Mouse (Mus musculus) heart, adult 18-20 months (tissue): Measurements from ENCODE around the gene Med28. TPM values are rescaled to one million over a fixed set of nuclear protein-coding genes. Genes with fewer than 3 reads are reported as not detected.

Experiments used
- DNase-seq, 2 experiments: peaks; one replicate each; pipeline ENCODE4 v3.0.0; 2021 to 2022; ENCODE audit warnings: mixed read lengths in 1 of 2
- total RNA-seq, 2 experiments: library from RNA; stranded (reverse); gene quantifications; 2 replicates each; pipeline ENCODE4 v1.2.3; 2021

Gene Med28
- total RNA-seq, 2 experiments from 2014 or later = 56.7 to 61.3 TPM

DNA sequence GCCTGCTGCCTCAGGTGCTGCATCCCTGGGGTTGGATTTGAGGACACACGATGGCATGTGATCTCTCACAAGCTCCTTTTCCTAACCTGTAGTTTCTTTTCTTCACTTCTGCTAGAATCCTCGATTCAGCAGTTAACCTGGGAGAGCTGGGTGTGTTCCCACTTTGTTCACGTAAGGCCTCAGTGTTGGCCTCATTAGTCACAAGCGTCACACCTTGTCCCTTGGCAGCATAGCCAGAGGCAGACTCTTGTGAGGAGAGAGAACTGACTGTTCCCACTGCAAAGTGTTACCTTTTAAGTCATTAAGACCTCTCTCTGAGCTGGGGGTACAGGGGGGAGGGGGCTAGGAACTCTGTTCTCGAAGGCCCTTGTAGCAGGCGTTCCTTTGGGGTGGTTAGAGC, 7.1 kb upstream of the Med28 start:
- no peak for DNase-seq

DNA sequence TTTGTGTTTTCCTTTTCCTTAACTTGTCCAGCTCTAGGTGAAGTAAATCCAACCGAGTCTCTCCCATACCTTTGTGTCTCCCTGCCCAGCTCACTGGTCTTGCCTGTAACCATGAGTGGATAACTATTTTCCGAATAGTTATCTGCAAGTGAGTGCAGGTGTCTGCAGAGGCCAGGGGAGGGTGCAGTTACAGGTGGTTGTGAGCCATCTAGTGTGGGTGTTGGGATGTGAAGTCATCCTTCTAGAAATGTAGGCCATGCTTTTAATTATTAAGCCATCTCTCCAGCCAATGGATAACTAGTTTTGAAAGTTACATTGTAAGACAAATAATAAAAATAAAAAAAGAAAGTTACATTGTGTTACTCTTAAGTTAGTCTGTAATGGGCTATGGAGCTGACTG, 6.5 kb upstream of the Med28 start:
- DNase-seq = no peak

DNA sequence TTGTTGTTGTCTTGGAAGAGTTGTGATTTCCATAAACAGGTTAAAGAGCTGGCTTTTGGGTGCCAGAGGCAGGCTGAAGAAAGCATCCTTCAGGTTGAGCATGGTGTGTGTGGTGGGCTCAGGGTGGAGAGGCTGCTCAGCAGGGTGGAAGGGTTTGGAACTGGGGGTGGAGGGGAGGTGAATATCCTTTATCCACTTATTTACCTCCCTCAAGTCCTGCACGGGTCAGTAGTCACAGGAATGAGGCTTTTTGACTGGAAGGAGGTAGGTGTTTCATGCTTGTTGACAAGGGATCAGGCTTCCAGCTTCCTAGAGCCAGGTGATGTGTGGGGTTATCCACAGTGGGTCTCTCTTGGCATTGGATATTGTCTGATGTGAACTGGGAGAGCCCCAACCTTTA, 5.4 kb upstream of the Med28 start:
- DNase-seq = no peak

DNA sequence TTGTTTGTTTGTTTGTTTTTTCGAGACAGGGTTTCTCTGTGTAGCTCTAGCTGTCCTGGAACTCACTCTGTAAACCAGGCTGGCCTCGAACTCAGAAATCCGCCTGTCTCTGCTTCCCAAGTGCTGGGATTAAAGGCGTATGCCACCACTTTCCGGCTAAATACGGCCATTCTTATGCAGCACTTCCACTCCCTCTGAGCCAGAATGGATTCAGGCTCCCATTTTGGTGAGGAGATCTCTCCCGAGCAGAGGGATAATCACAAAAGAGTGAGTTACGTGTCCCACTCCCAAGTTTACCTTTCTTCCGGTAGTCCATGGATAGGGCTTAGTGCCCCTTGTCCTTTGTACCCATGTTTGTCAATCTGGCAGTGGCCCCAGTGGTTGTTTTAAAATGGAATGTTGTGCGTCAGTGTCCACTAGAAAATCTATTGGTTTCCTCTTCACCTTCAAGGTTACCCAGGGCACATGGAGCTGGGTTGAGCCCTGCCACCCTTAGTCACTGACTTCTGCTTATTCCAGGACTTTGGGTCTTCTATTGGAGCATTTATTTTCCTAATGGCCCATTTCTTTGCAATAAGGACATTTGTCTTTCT, 4.8 kb upstream of the Med28 start:
- no peak for DNase-seq

DNA sequence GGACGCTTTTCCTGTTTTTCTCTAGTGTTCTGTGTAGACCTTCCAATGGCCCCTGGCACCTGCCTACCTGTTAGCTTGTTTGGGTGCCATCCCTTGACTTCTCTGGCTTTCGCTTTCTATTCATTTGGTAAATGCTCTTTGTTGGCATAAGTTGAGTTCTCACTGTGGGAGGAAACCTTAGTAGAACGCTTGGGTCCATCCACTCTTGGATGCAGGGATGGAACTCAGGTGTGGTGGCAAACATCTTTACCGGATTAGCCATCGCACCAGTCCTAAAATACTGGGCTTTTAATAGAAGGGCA, 731 bp downstream of the Med28 start:
- DNase-seq = no peak

DNA sequence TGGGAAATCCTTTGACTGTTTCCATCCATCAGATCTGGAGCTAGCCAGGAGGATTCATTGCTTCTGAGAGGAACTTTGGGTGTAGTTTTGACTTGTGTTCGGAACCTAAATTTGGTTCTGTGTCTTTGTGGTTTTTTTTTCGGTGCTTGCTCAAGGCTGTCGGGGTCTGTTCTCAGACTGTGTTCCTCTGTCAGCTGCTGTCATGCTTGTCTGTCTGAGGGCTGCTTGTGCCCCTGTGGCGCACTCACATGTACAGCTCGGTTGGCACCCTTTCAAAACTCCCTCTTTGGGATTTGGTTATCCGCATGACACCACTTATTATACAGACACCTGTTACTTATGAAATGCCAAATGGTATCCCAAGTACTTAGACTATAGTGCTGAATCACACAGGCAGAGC, 1.6 kb downstream of the Med28 start:
- DNase-seq = no peak

DNA sequence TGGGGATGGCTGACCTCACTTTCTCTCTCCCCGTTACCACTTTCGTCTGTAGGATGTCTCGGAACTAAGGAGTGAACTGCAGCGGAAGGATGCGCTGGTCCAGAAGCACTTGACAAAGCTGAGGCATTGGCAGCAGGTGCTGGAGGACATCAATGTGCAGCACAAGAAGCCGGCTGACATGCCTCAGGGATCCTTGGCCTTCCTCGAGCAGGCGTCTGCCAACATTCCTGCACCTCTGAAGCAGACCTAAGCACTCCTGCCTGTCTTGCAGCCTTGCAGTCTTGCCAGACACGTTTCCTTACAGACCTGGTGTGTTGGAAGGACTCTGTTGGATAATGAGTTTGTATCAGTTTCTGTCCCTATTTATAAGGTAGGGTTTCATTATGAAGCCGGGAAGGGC, 5.1 kb downstream of the Med28 start:
- DNase-seq = no peak

DNA sequence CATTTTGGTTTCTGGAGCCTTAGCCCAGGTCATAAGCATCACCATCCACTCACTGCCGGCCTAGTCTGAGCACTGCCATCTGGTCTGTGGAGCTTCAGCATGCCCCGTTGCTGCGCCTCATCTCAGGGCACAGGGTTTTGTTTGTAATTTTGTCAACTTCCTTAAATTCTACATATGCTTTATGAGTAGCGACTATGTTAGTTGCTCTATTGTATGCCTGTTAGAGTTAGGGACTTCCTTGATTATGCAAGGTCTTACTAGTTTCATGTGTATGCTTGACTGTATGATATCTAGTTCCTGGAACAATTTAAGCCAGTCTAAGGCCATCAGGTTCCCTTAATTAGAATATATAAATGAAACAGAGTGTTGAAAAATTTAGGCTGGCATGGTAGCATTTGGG, 6.3 kb downstream of the Med28 start:
- DNase-seq = no peak

DNA sequence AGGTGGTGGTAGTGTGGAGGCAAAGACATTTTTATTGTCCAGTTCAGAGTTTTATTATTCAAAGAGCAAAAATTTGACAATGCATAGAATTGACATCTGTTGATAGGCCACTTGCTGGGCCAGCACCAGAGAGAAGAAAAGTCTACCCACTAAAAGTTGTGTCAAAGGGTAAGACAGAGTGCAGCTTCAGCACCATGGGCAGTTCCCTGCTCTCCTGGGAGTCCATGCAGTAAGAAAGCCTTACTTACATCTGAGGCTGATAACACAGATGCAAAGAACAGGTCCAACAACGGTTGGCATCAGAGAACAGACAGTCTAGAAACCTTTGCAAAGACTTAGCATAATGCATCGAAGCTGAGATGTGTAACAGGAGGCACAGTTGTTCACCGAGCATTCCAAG, 9.7 kb downstream of the Med28 start:
- DNase-seq = peak in 1 of 2 experiments; percentile 17

DNA sequence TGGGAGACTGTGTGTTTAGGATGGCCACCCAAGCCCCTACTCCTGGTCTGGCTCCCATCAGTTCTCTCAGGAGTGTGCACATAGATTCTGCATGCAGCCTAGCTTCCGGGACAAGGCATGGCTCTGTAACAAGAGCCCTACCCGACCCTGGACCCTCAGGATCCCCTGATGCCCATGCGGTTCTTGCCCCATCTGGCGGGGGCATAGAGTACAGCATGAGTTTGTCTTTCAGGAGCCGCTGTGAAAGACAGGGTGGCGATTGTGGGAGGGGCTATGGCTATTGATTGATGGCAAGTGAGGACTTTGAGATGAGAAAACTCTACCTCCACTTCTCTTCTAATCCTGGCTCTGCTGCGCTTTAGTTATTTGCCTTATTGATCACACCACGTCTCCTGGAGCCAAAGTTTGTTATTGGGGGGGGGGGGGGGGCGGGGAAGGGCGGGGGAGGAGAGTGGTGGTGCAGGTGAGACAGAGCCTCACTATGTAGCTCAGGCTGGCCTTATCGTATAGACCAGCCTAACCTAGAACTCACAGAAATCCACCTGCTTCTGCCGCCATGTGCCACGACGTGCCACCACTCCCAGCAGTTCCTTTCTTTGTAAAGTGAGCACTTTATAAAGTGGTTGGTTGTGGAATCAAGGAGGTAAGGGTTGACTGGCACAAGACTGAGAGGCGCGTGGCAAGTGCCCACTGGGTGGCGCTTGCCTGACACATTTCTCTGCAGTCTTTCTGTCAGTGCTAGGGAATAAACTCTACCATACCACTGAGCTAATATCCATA, 14.5 kb downstream of the Med28 start:
- DNase-seq = peak; percentile 37 to 40

DNA sequence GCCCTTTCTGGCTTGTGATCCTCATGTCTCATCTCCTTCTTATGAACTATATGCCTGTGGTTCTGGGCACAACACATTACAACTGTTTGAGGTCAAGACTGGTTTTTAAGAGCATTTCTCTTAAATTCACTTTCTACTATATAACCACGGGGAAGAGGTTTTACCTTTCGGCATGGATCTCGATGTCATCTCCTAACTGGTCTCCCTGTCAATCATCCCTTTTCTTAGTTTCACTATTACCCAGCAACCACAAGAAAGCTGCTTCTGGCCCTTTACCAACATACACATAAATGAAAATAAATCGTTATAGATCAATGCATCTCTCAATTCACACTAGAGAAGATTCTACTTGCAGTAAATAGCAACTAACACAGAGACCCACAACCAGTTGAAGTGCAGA, 15.1 kb downstream of the Med28 start:
- no peak for DNase-seq

DNA sequence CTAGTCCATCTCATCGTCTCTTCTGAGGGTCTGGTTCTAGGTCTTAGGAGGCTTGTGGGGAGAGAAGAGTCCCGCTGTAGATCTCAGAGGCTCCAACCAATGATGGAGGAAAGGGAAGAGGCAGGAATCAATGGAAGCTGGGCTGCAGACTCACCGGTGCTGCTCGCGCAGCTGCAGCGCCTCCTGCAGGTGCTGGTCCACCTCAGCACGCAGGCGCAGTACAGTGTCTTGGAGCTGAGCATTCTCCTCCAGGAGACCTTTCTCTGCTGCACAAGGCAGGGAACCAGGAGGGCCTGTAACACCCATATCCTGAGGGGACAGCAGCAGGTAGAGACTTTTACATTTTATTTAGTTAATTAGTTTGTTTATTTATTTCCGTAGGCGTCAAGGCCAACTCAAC, 19.5 kb downstream of the Med28 start:
- no peak for DNase-seq

DNA sequence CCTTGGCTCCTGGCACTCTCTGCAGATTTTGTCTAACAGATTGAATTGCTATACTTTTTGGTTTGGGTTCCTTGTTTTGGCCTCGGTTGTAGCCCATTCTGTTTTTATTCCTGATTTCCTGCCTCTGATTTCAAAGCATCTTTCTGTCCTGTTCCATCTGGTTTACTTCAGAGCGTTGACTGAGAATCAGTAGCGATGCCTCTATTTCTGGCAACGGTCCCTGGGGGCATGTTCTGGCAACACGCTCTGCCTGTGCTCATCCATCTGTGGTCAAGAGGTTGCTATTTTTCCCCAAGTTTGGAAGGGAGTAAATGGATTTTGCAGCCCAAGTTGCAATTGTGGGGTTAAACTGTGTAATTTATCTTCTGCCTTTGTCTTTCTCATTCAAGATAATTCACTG, 23.3 kb downstream of the Med28 start:
- DNase-seq = peak in 1 of 2 experiments; percentile 18

DNA sequence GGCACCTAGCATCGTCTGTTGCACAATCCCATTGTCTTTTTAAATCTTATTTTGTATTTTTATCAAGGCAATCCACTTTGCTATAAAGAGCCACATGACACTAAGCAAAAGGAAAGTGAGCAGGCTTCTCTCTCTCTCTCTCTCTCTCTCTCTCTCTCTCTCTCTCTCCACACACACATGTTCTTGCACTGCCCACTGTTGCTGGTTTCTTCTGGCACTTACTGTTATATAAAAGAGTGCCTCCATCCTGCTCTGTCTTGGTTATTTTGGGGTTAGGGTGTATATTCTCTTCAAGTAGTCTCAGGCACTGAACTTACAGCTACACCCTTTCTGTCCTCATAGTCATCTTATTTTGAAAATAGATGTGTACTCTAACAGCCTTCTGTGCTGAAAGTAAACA, 29.6 kb downstream of the Med28 start:
- DNase-seq = no peak

DNA sequence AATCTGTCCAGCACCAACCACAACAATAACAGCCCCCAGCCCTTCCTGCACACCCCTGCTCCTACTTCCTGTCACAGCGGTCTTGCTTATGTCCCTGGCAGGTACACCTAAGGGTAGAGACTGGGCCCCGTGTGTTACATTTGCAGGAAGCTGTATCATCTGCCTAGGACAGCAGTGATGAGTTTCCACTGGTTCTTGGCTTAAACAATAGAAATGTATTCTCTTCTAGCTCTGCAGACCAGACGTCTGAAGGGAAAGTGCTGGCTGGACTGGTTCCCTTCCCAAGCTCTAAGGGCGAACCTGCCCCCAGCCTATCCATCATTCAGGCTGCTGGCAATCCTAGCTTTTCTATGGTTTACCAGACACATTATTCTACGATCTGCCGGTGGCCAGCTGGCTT, 44.0 kb downstream of the Med28 start:
- DNase-seq = no peak

DNA sequence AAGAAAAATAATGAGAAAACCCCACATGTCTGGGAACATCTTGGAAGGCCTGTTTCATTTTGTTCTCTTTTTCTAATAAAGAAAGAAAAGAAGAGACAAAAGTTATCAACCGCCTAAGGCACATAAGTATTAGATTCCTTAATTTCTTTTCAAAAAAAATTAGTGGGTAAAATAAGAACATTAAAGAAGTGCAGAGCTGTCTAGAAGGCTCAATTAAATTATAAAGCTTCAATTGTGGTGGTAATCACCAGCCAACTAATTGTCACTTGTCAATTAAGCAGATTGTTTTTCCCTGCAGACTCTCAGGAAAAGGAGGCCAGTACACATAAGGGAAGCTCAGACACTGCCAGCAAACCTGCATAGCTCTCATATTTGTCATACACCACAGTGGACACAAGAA, 45.8 kb downstream of the Med28 start:
- DNase-seq = no peak

DNA sequence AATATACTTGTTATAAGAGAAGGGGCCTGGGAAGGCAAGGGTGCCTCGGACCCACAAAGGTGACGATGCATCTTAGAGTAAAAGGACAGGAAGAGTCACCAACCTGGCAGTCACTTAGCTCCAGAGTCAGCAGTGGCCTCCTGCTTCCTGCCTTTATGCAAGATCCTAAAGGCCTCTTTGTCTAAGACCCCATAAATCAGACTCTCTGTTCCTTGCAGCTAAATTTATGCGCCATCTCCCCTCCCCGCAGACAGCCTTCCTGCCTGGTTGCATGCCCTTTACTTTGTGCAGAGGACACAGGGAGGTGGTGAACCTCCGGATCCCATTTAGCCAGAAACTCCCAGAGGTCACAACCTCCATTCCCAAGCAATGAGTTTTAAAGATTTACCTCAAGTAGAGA, 52.8 kb downstream of the Med28 start:
- DNase-seq = no peak

DNA sequence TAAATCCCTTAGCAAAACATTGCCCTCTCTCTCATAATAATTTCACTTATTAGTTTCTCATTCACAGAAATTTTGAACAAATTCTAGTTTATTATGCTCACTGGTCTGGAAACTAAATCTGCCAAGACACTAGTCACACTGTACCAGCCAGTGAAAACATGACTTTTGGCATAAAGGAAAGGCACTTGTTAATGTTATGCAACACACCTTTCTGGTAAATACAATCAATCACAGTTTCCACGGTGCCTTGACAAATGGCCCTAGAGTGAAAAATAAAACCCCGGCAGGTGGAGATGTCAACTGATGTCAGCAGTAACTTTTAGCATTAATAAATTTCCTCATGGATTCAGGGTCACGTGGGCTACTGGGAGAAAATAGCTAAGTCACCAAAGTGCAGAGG, 56.7 kb downstream of the Med28 start:
- no peak for DNase-seq

DNA sequence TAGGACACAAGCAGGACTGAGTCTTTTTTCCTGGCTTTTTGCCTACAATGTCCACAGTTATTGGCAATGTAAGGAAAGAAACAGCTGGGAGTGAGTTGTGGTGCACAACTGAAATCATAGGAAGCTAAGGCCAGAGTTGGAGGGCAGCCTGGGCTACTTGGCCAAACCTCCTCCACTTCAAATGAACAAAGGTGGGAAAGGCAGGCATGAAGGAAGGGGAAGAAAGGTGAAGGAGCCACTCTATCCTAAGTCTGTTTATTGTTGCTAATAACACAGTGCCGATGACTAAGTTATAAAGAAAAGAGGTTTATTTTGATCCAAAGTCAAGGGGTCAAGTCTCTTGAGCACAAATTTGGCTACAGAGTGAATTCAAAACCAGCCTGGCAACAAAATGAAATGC, 57.3 kb downstream of the Med28 start:
- peak; percentile 4 to 9 for DNase-seq

Other genes starting within 250 kb of the Med28 start
- gene Qdpr, start 70.0 kb upstream of the Med28 start, total RNA-seq = 10 to 100 TPM; 90.5 to 92.1 TPM
- gene Clrn2, start 66.5 kb upstream of the Med28 start, total RNA-seq = not detected
- 100 to 1,000 TPM; 115 to 134 TPM for gene Lap3, start 26.9 kb upstream of the Med28 start, total RNA-seq
- gene Fam184b, start 119.4 kb downstream of the Med28 start, total RNA-seq = under 1 TPM; 0.05 to 0.08 TPM
- gene Ncapg, start 149.7 kb downstream of the Med28 start, total RNA-seq = under 1 TPM; 0.44 to 0.84 TPM